Mouse (Mus musculus) neutrophil, adult 59 days (primary cell): ENCODE results near the gene St7l. TPM values are rescaled to one million over a fixed set of nuclear protein-coding genes. Genes with fewer than 3 reads are reported as not detected.

Experiments
- total RNA-seq, 2 experiments: library from RNA; stranded (reverse); gene quantifications; 1 replicate in 1 of 2; 2 replicates in 1 of 2; pipeline ENCODE4 v1.2.4; 2023

The St7l gene
- 10 to 100 TPM; 22.6 to 25.0 TPM for total RNA-seq

GRCm38 (mm10) chr3:104863786-104864650 is at the start of gene St7l, which contains the start of gene Capza1:
TSS of gene St7l (plus strand) at chr3:104864005.
TSS of gene Capza1 (minus strand) at chr3:104864505.

GRCm38 (mm10) chr3:104817991-104818748 is 45.6 kb upstream of the St7l start, which contains the start of gene Mov10:
TSS of gene Mov10 (minus strand) at chr3:104818563.

GRCm38 (mm10) chr3:104961066-104962059 is 97.6 kb downstream of the St7l start, which contains the start of gene Wnt2b:
TSS of gene Wnt2b (minus strand) at chr3:104961921.

Other genes starting within 250 kb of the St7l start
- 10 to 100 TPM; 10.0 to 13.3 TPM for gene Slc16a1, start 225.3 kb upstream of the St7l start, total RNA-seq
- gene Ppm1j, start 82.9 kb upstream of the St7l start, total RNA-seq, result not detected
- not detected for gene Fam19a3, start 82.2 kb upstream of the St7l start, total RNA-seq
- 10 to 100 TPM; 22.3 to 26.1 TPM for gene Rhoc, start 75.6 kb upstream of the St7l start, total RNA-seq
- gene Mov10, start 45.4 kb upstream of the St7l start, total RNA-seq, result 10 to 100 TPM; 55.9 to 72.2 TPM
- 100 to 1,000 TPM; 296 to 306 TPM for gene Capza1, start 500 bp downstream of the St7l start, total RNA-seq
- not detected for gene Wnt2b, start 97.9 kb downstream of the St7l start, total RNA-seq
- gene Cttnbp2nl, start 189.1 kb downstream of the St7l start, total RNA-seq, result under 1 TPM; 0.71 to 0.78 TPM
- not detected for gene 4930564D02Rik, start 202.8 kb downstream of the St7l start, total RNA-seq